22 mouse cellular contexts compared by ENCODE assay signal in the genomic region with DNA sequence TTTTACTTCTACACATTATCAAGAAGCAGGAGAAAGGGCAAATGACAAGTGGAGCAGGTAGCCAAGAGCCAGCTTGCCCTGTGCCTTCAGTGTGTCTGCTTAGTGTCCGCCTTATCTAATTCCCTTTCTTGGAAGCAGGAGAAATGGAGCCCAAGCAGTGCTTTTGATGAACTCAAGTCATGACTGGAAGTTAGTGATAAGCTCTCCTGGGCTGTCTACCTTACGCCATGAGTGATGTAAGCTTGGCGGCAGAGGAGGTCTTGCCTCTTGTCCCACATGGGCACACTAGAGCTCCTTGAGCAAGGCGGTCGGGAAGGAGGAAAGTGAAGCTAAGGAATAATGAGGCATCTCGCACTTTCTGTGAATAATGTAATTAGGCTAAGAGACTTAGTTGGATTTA.
DNase-seq lines count a peak whose midpoint lies in the region; ATAC-seq lines count a peak whose summit lies in the region.
"Had no signal": no experiment of that assay in that cellular context is flagged by ENCODE, and none has a peak within 500 bp of the region (broad histone marks: within the 10 kb centered on the region; RNA-seq: fewer than 3 reads in every experiment).

No protein-coding gene starts in this region.

- intact Hi-C loops in heart, postnatal 36 days (cut with DNase I): no loop called here

- no peak overlapping the region for H3K27ac ChIP-seq in heart, embryonic 12.5 days (ENCODE audit: poor library complexity, severe bottlenecking)
- peak overlapping the region; percentile 51; the same call in 1 of the 2 replicates for H3K27ac ChIP-seq in liver, embryonic 12.5 days
- H3K27ac ChIP-seq: embryonic facial prominence, embryonic 12.5 days; embryonic facial prominence, embryonic 15.5 days; forebrain, embryonic 12.5 days; forebrain, embryonic 15.5 days; heart, embryonic 15.5 days; hindbrain, embryonic 12.5 days; hindbrain, embryonic 15.5 days had no signal

- ATAC-seq in heart, embryonic 12.5 days (ENCODE audit: insufficient number of reproducible peaks, low FRiP score): peak; percentile 73; the same call in 1 of the 2 replicates
- peak; percentile 81 for ATAC-seq in liver, embryonic 12.5 days
- no peak for ATAC-seq in erythroid progenitor cell, adult 5-6 weeks (replicated peaks; ENCODE audit: low FRiP score, poor library complexity, severe bottlenecking)
- ATAC-seq: forebrain, embryonic 15.5 days had no signal

- no peaks in the 10 kb centered on the region for H3K27me3 ChIP-seq in heart, embryonic 12.5 days (replicated peaks)
- H3K27me3 ChIP-seq in liver, embryonic 12.5 days (replicated peaks): no peaks in the 10 kb centered on the region
- H3K27me3 ChIP-seq: embryonic facial prominence, embryonic 12.5 days; embryonic facial prominence, embryonic 15.5 days; forebrain, embryonic 12.5 days; forebrain, embryonic 15.5 days; heart, embryonic 15.5 days; hindbrain, embryonic 12.5 days; hindbrain, embryonic 15.5 days had no signal

- no peak overlapping the region for H3K9ac ChIP-seq in heart, embryonic 12.5 days
- no peak overlapping the region for H3K9ac ChIP-seq in liver, embryonic 12.5 days
- H3K9ac ChIP-seq: embryonic facial prominence, embryonic 12.5 days; embryonic facial prominence, embryonic 15.5 days; forebrain, embryonic 12.5 days; forebrain, embryonic 15.5 days; heart, embryonic 15.5 days; hindbrain, embryonic 12.5 days; hindbrain, embryonic 15.5 days had no signal

- peak; percentile 25 for DNase-seq in heart, adult 11 months
- no peak for DNase-seq in heart, postnatal 36 days
- DNase-seq in heart, adult 8-10 months (ENCODE audit: low spot score): no peak
- no peak for DNase-seq in urinary bladder, adult 2 months (ENCODE audit: low spot score)
- DNase-seq: adrenal gland, postnatal 10 days; adrenal gland, postnatal 36 days; cerebellum, adult 11 months; cerebellum, adult 2 months; cerebellum, adult 9-11 months; cerebellum, postnatal 25 days; gastrocnemius, postnatal 25 days; heart, postnatal 10 days had no signal

- H3K9me3 ChIP-seq in heart, embryonic 12.5 days (replicated peaks): 0 out of 2 replicates have a peak, but pooled peaks cover 2% of the 10 kb centered on the region
- no peaks in the 10 kb centered on the region for H3K9me3 ChIP-seq in liver, embryonic 12.5 days (replicated peaks)
- H3K9me3 ChIP-seq: embryonic facial prominence, embryonic 12.5 days; embryonic facial prominence, embryonic 15.5 days; forebrain, embryonic 12.5 days; forebrain, embryonic 15.5 days; heart, embryonic 15.5 days; hindbrain, embryonic 12.5 days; hindbrain, embryonic 15.5 days had no signal

- H3K4me2 ChIP-seq in heart, embryonic 12.5 days: no peak overlapping the region
- 0 out of 2 replicates have a peak overlapping the region, but pooled peaks have one; percentile 4 for H3K4me2 ChIP-seq in liver, embryonic 12.5 days
- H3K4me2 ChIP-seq: embryonic facial prominence, embryonic 12.5 days; embryonic facial prominence, embryonic 15.5 days; forebrain, embryonic 12.5 days; forebrain, embryonic 15.5 days; heart, embryonic 15.5 days; hindbrain, embryonic 12.5 days; hindbrain, embryonic 15.5 days had no signal

- H3K4me3 ChIP-seq in heart, embryonic 12.5 days: no peak overlapping the region
- no peak overlapping the region for H3K4me3 ChIP-seq in liver, embryonic 12.5 days
- H3K4me3 ChIP-seq: embryonic facial prominence, embryonic 12.5 days; embryonic facial prominence, embryonic 15.5 days; forebrain, embryonic 12.5 days; forebrain, embryonic 15.5 days; heart, embryonic 15.5 days; hindbrain, embryonic 12.5 days; hindbrain, embryonic 15.5 days had no signal

- H3K4me1 ChIP-seq in heart, embryonic 12.5 days (replicated peaks): no peaks in the 10 kb centered on the region
- peaks cover 25% of the 10 kb centered on the region for H3K4me1 ChIP-seq in liver, embryonic 12.5 days
- H3K4me1 ChIP-seq: embryonic facial prominence, embryonic 12.5 days; embryonic facial prominence, embryonic 15.5 days; forebrain, embryonic 12.5 days; forebrain, embryonic 15.5 days; heart, embryonic 15.5 days; hindbrain, embryonic 12.5 days; hindbrain, embryonic 15.5 days had no signal

- peaks cover 23% of the 10 kb centered on the region for H3K36me3 ChIP-seq in heart, embryonic 12.5 days
- H3K36me3 ChIP-seq in liver, embryonic 12.5 days: peaks cover 28% of the 10 kb centered on the region

- WGBS in heart, embryonic 12.5 days: 64% methylated on average over 6 of the region's 6 CpGs
- WGBS in liver, embryonic 12.5 days (ENCODE audit: insufficient replicate concordance): 61% methylated on average over 6 of the region's 6 CpGs
